Mouse (Mus musculus): ENCODE measurements at regions not wholly inside any gene's neighbourhood (a gene's known extent, or its start where the extent isn't known, plus 50 kb on each side); places are given as distances from the start of the nearest gene placed in this dataset.

GRCm38 (mm10) chr9:117717346-117717745 is 87.6 kb upstream of the Rbms3 start:
- WGBS: 89% methylated on average over 4 of the region's 4 CpGs

GRCm38 (mm10) chr9:117716476-117716875 is 86.8 kb upstream of the Rbms3 start:
- no peaks in the 10 kb centered on the region for H3K27me3 ChIP-seq (ENCODE audit: control insufficient read depth, insufficient read depth, low read length)
- no peaks in the 10 kb centered on the region for H3K4me1 ChIP-seq (ENCODE audit: control insufficient read depth, insufficient read depth, low read length)
- 89% methylated on average over 6 of the region's 6 CpGs for WGBS
- no peak overlapping the region for H3K4me2 ChIP-seq (ENCODE audit: low read depth, low read length)
- no peak overlapping the region for H3K4me3 ChIP-seq (ENCODE audit: low read depth, low read length)
- no peak overlapping the region for H3K27ac ChIP-seq (ENCODE audit: low read depth, low read length)
- no peaks in the 10 kb centered on the region for H3K36me3 ChIP-seq (ENCODE audit: control insufficient read depth, insufficient read depth, low read length)
- H3K9me3 ChIP-seq (ENCODE audit: control insufficient read depth, low read length): no peaks in the 10 kb centered on the region
- H3K9ac ChIP-seq (replicated peaks; ENCODE audit: low read depth, low read length): no peak overlapping the region
- ATAC-seq (ENCODE audit: low read depth): no peak

More at GRCm38 (mm10) chr9:117717346-117717745, 87.6 kb upstream of the Rbms3 start:
- Histone ChIP-seq H3K4me1 (ENCODE audit: control insufficient read depth, insufficient read depth, low read length) (no peaks in the 10 kb centered on the region), H3K27me3 (ENCODE audit: control insufficient read depth, insufficient read depth, low read length) (no peaks in the 10 kb centered on the region), H3K4me3 (ENCODE audit: low read depth, low read length) (no peak overlapping the region), H3K9ac (replicated peaks; ENCODE audit: low read depth, low read length) (no peak overlapping the region), H3K27ac (ENCODE audit: low read depth, low read length) (no peak overlapping the region), H3K36me3 (ENCODE audit: control insufficient read depth, insufficient read depth, low read length) (no peaks in the 10 kb centered on the region), H3K4me2 (ENCODE audit: low read depth, low read length) (no peak overlapping the region), H3K9me3 (ENCODE audit: control insufficient read depth, low read length) (no peaks in the 10 kb centered on the region)
- no peak for ATAC-seq (ENCODE audit: low read depth)

GRCm38 (mm10) chr9:117714741-117715675 is 85.3 kb upstream of the Rbms3 start:
- Histone ChIP-seq H3K4me2 (ENCODE audit: low read depth, low read length) (no peak overlapping the region), H3K4me1 (ENCODE audit: control insufficient read depth, insufficient read depth, low read length) (no peaks in the 10 kb centered on the region), H3K9me3 (ENCODE audit: control insufficient read depth, low read length) (no peaks in the 10 kb centered on the region), H3K4me3 (ENCODE audit: low read depth, low read length) (no peak overlapping the region), H3K27ac (ENCODE audit: low read depth, low read length) (no peak overlapping the region), H3K9ac (replicated peaks; ENCODE audit: low read depth, low read length) (no peak overlapping the region), H3K36me3 (ENCODE audit: control insufficient read depth, insufficient read depth, low read length) (no peaks in the 10 kb centered on the region), H3K27me3 (ENCODE audit: control insufficient read depth, insufficient read depth, low read length) (no peaks in the 10 kb centered on the region)
- no peak for ATAC-seq (ENCODE audit: low read depth)
- WGBS: 91% methylated on average over 13 of the region's 13 CpGs

GRCm38 (mm10) chr9:117713121-117713520 is 83.4 kb upstream of the Rbms3 start:
- Histone ChIP-seq H3K9me3 (ENCODE audit: control insufficient read depth, low read length) (no peaks in the 10 kb centered on the region), H3K4me3 (ENCODE audit: low read depth, low read length) (no peak overlapping the region), H3K36me3 (ENCODE audit: control insufficient read depth, insufficient read depth, low read length) (no peaks in the 10 kb centered on the region), H3K4me1 (ENCODE audit: control insufficient read depth, insufficient read depth, low read length) (no peaks in the 10 kb centered on the region), H3K9ac (replicated peaks; ENCODE audit: low read depth, low read length) (no peak overlapping the region), H3K4me2 (ENCODE audit: low read depth, low read length) (no peak overlapping the region), H3K27ac (ENCODE audit: low read depth, low read length) (no peak overlapping the region), H3K27me3 (ENCODE audit: control insufficient read depth, insufficient read depth, low read length) (no peaks in the 10 kb centered on the region)
- ATAC-seq (ENCODE audit: low read depth): no peak
- WGBS: 94% methylated on average over 4 of the region's 4 CpGs

GRCm38 (mm10) chr9:117711793-117712192 is 82.1 kb upstream of the Rbms3 start:
- Histone ChIP-seq H3K27ac (ENCODE audit: low read depth, low read length) (no peak overlapping the region), H3K36me3 (ENCODE audit: control insufficient read depth, insufficient read depth, low read length) (no peaks in the 10 kb centered on the region), H3K9ac (replicated peaks; ENCODE audit: low read depth, low read length) (no peak overlapping the region), H3K9me3 (ENCODE audit: control insufficient read depth, low read length) (no peaks in the 10 kb centered on the region), H3K27me3 (ENCODE audit: control insufficient read depth, insufficient read depth, low read length) (no peaks in the 10 kb centered on the region), H3K4me2 (ENCODE audit: low read depth, low read length) (no peak overlapping the region), H3K4me3 (ENCODE audit: low read depth, low read length) (no peak overlapping the region), H3K4me1 (ENCODE audit: control insufficient read depth, insufficient read depth, low read length) (no peaks in the 10 kb centered on the region)
- 87% methylated on average over 5 of the region's 5 CpGs for WGBS
- ATAC-seq (ENCODE audit: low read depth): no peak

- Histone ChIP-seq H3K4me3 (ENCODE audit: low read depth, low read length) (no peak overlapping the region), H3K27ac (ENCODE audit: low read depth, low read length) (no peak overlapping the region), H3K4me1 (ENCODE audit: control insufficient read depth, insufficient read depth, low read length) (no peaks in the 10 kb centered on the region), H3K9me3 (ENCODE audit: control insufficient read depth, low read length) (no peaks in the 10 kb centered on the region), H3K27me3 (ENCODE audit: control insufficient read depth, insufficient read depth, low read length) (no peaks in the 10 kb centered on the region), H3K9ac (replicated peaks; ENCODE audit: low read depth, low read length) (no peak overlapping the region), H3K4me2 (ENCODE audit: low read depth, low read length) (no peak overlapping the region), H3K36me3 (ENCODE audit: control insufficient read depth, insufficient read depth, low read length) (no peaks in the 10 kb centered on the region)
- no peak for ATAC-seq (ENCODE audit: low read depth)
- WGBS: 94% methylated on average over 9 of the region's 9 CpGs
Observed at GRCm38 (mm10) chr9:117710966-117711365, 81.3 kb upstream of the Rbms3 start.

- Histone ChIP-seq H3K4me3 (ENCODE audit: low read depth, low read length) (no peak overlapping the region), H3K4me1 (ENCODE audit: control insufficient read depth, insufficient read depth, low read length) (no peaks in the 10 kb centered on the region), H3K27me3 (ENCODE audit: control insufficient read depth, insufficient read depth, low read length) (no peaks in the 10 kb centered on the region), H3K9ac (replicated peaks; ENCODE audit: low read depth, low read length) (no peak overlapping the region), H3K9me3 (ENCODE audit: control insufficient read depth, low read length) (no peaks in the 10 kb centered on the region), H3K27ac (ENCODE audit: low read depth, low read length) (no peak overlapping the region), H3K4me2 (ENCODE audit: low read depth, low read length) (no peak overlapping the region), H3K36me3 (ENCODE audit: control insufficient read depth, insufficient read depth, low read length) (no peaks in the 10 kb centered on the region)
- 90% methylated on average over 13 of the region's 13 CpGs for WGBS
- no peak for ATAC-seq (ENCODE audit: low read depth)
Observed at GRCm38 (mm10) chr9:117709677-117710076, 80.0 kb upstream of the Rbms3 start.

GRCm38 (mm10) chr9:117693001-117693400 is 63.3 kb upstream of the Rbms3 start:
- H3K36me3 ChIP-seq (ENCODE audit: control insufficient read depth, insufficient read depth, low read length): no peaks in the 10 kb centered on the region
- 87% methylated on average over 8 of the region's 8 CpGs for WGBS
- H3K4me1 ChIP-seq (ENCODE audit: control insufficient read depth, insufficient read depth, low read length): no peaks in the 10 kb centered on the region
- H3K9me3 ChIP-seq (ENCODE audit: control insufficient read depth, low read length): no peaks in the 10 kb centered on the region
- H3K27ac ChIP-seq (ENCODE audit: low read depth, low read length): no peak overlapping the region
- no peak overlapping the region for H3K4me3 ChIP-seq (ENCODE audit: low read depth, low read length)
- H3K4me2 ChIP-seq (ENCODE audit: low read depth, low read length): no peak overlapping the region
- no peak for ATAC-seq (ENCODE audit: low read depth)
- no peaks in the 10 kb centered on the region for H3K27me3 ChIP-seq (ENCODE audit: control insufficient read depth, insufficient read depth, low read length)
- H3K9ac ChIP-seq (replicated peaks; ENCODE audit: low read depth, low read length): no peak overlapping the region

GRCm38 (mm10) chr9:117692486-117692885 is 62.8 kb upstream of the Rbms3 start:
- Histone ChIP-seq H3K9me3 (ENCODE audit: control insufficient read depth, low read length) (no peaks in the 10 kb centered on the region), H3K4me3 (ENCODE audit: low read depth, low read length) (no peak overlapping the region), H3K4me2 (ENCODE audit: low read depth, low read length) (no peak overlapping the region), H3K27me3 (ENCODE audit: control insufficient read depth, insufficient read depth, low read length) (no peaks in the 10 kb centered on the region), H3K27ac (ENCODE audit: low read depth, low read length) (no peak overlapping the region), H3K36me3 (ENCODE audit: control insufficient read depth, insufficient read depth, low read length) (no peaks in the 10 kb centered on the region), H3K4me1 (ENCODE audit: control insufficient read depth, insufficient read depth, low read length) (no peaks in the 10 kb centered on the region), H3K9ac (replicated peaks; ENCODE audit: low read depth, low read length) (no peak overlapping the region)
- no peak for ATAC-seq (ENCODE audit: low read depth)
- WGBS: 50% methylated on average over 9 of the region's 9 CpGs

Measured in neural tube, embryonic 14.5 days (tissue).